Mouse (Mus musculus): ENCODE data around the gene Slc43a3. TPM values are rescaled to one million over a fixed set of nuclear protein-coding genes. Genes with fewer than 3 reads are reported as not detected.

Slc43a3 gene
- polyA plus RNA-seq, 1 experiment from 2014 or later, result 33.7 TPM

DNA sequence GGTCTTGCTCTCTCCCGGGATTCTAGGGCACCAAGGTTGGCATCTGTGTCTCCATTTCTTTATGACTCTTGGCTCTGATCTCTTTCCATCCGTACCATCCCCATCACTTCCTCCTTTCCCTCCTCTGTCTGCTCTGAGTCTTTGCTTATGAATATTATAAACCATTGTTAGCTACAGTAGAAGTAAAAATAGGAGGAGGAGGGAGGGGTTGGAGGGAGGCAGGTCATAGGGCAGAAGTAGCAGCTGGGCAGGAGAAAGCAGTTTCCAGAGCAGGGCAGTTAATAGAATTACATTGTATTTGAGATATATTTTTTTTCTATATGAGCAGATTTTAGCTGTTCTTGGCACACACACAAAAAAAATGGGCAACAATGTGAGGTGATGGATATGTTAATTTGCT is 12.3 kb downstream of the Slc43a3 start:
- no peak for ATAC-seq (ENCODE audit: insufficient number of reproducible peaks, insufficient read depth, low FRiP score, low read depth)
- H3K9ac ChIP-seq (ENCODE audit: low read length), result no peak overlapping the region
- no peak overlapping the region for H3K4me3 ChIP-seq (ENCODE audit: control insufficient read depth in 1 of 2, insufficient read depth in 1 of 2, low read depth in 1 of 2, low read length in 2 of 2)
- no peaks in the 10 kb centered on the region for H3K27me3 ChIP-seq (ENCODE audit: control insufficient read depth, insufficient read depth, low read length)
- H3K4me1 ChIP-seq (ENCODE audit: control insufficient read depth in 2 of 2, insufficient read depth in 2 of 2, low read length in 2 of 2), result no peaks in the 10 kb centered on the region
- WGBS, result 82% methylated on average over 2 of the region's 2 CpGs
- H3K27ac ChIP-seq (replicated peaks in 1 of 2; ENCODE audit: control insufficient read depth in 1 of 2, insufficient read depth in 1 of 2, low read depth in 2 of 2, low read length in 2 of 2), result no peak overlapping the region
- H3K36me3 ChIP-seq (ENCODE audit: control insufficient read depth, insufficient read depth, low read length), result peaks cover 92% of the 10 kb centered on the region
- no peak overlapping the region for H3K4me2 ChIP-seq (ENCODE audit: low read length)
- no peaks in the 10 kb centered on the region for H3K9me3 ChIP-seq (ENCODE audit: control insufficient read depth, low read length)

DNA sequence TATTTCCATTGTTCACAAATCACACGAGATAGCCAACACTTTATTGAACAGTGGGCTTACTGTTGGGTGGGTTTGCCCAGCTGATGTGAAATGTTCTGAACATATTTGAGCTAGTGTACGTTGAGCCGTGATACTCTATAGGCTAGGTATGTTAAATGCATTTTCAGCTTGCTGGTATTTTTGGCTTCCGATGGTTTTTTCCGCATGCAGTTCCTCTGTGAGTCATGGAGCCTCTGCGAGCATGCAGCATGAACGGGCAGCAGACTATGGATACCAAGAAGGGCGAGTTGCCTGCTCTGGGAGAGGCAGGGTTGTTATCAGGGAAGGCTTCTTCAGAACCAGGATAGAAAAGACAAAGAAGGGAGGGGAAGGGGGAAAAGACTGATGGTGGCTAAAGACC is 14.6 kb downstream of the Slc43a3 start:
- Histone ChIP-seq H3K9ac (ENCODE audit: low read length) (no peak overlapping the region), H3K4me1 (ENCODE audit: control insufficient read depth in 2 of 2, insufficient read depth in 2 of 2, low read length in 2 of 2) (no peaks in the 10 kb centered on the region), H3K27me3 (ENCODE audit: control insufficient read depth, insufficient read depth, low read length) (no peaks in the 10 kb centered on the region), H3K4me2 (ENCODE audit: low read length) (no peak overlapping the region), H3K27ac (replicated peaks in 1 of 2; ENCODE audit: control insufficient read depth in 1 of 2, insufficient read depth in 1 of 2, low read depth in 2 of 2, low read length in 2 of 2) (no peak overlapping the region), H3K4me3 (ENCODE audit: control insufficient read depth in 1 of 2, insufficient read depth in 1 of 2, low read depth in 1 of 2, low read length in 2 of 2) (no peak overlapping the region), H3K9me3 (ENCODE audit: control insufficient read depth, low read length) (no peaks in the 10 kb centered on the region), H3K36me3 (ENCODE audit: control insufficient read depth, insufficient read depth, low read length) (peaks cover 92% of the 10 kb centered on the region)
- WGBS, result 71% methylated on average over 8 of the region's 8 CpGs
- no peak for ATAC-seq (ENCODE audit: insufficient number of reproducible peaks, insufficient read depth, low FRiP score, low read depth)

DNA sequence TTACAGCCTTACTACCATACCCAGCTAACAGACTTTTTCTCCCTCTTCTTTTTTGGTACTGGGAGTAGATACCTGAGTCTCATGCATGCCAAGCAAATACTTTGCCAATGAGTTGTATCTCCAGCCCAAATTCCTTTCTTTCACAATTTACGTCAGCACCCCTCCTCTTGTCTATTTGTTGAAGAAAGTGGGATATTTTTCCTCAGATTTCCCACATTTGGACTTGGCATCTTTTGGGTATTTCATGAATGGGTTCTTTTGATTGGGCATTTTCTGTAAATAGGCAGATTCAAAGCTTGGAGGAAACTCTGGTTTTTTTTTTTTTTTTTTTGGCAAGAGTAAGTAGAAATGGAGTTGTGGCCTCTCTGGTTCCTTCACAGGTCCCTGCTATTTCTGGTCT is 15.9 kb downstream of the Slc43a3 start:
- Histone ChIP-seq H3K9me3 (ENCODE audit: control insufficient read depth, low read length) (no peaks in the 10 kb centered on the region), H3K36me3 (ENCODE audit: control insufficient read depth, insufficient read depth, low read length) (peaks cover 89% of the 10 kb centered on the region), H3K4me2 (ENCODE audit: low read length) (no peak overlapping the region), H3K27me3 (ENCODE audit: control insufficient read depth, insufficient read depth, low read length) (no peaks in the 10 kb centered on the region), H3K4me1 (ENCODE audit: control insufficient read depth in 2 of 2, insufficient read depth in 2 of 2, low read length in 2 of 2) (no peaks in the 10 kb centered on the region), H3K9ac (ENCODE audit: low read length) (no peak overlapping the region), H3K27ac (replicated peaks in 1 of 2; ENCODE audit: control insufficient read depth in 1 of 2, insufficient read depth in 1 of 2, low read depth in 2 of 2, low read length in 2 of 2) (no peak overlapping the region), H3K4me3 (ENCODE audit: control insufficient read depth in 1 of 2, insufficient read depth in 1 of 2, low read depth in 1 of 2, low read length in 2 of 2) (no peak overlapping the region)
- no peak for ATAC-seq (ENCODE audit: insufficient number of reproducible peaks, insufficient read depth, low FRiP score, low read depth)
- 85% methylated on average over 1 of the region's 1 CpGs for WGBS

DNA sequence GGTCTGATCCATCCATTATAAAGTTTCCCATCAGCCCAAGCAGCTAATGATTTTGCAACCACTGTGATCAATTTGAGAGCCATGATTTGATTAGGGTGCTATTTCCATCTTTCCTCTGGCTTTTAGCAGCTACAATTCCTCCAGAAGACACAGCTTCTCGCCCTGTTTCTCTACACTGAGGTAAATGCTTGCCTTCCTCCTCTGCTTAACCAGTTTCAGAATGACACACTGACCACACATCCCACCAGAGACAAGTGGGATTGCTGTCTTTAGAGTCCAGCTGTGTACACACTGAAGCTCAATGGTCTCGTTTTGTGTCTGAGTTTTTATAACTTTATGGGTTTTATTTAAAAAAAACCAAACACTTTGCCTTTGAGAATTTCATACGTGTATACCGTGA is 16.3 kb downstream of the Slc43a3 start:
- ATAC-seq (ENCODE audit: insufficient number of reproducible peaks, insufficient read depth, low FRiP score, low read depth), result no peak
- Histone ChIP-seq H3K27me3 (ENCODE audit: control insufficient read depth, insufficient read depth, low read length) (no peaks in the 10 kb centered on the region), H3K27ac (replicated peaks in 1 of 2; ENCODE audit: control insufficient read depth in 1 of 2, insufficient read depth in 1 of 2, low read depth in 2 of 2, low read length in 2 of 2) (no peak overlapping the region), H3K36me3 (ENCODE audit: control insufficient read depth, insufficient read depth, low read length) (peaks cover 89% of the 10 kb centered on the region), H3K9me3 (ENCODE audit: control insufficient read depth, low read length) (no peaks in the 10 kb centered on the region), H3K9ac (ENCODE audit: low read length) (no peak overlapping the region), H3K4me1 (ENCODE audit: control insufficient read depth in 2 of 2, insufficient read depth in 2 of 2, low read length in 2 of 2) (no peaks in the 10 kb centered on the region), H3K4me3 (ENCODE audit: control insufficient read depth in 1 of 2, insufficient read depth in 1 of 2, low read depth in 1 of 2, low read length in 2 of 2) (no peak overlapping the region), H3K4me2 (ENCODE audit: low read length) (no peak overlapping the region)
- 83% methylated on average over 4 of the region's 4 CpGs for WGBS

DNA sequence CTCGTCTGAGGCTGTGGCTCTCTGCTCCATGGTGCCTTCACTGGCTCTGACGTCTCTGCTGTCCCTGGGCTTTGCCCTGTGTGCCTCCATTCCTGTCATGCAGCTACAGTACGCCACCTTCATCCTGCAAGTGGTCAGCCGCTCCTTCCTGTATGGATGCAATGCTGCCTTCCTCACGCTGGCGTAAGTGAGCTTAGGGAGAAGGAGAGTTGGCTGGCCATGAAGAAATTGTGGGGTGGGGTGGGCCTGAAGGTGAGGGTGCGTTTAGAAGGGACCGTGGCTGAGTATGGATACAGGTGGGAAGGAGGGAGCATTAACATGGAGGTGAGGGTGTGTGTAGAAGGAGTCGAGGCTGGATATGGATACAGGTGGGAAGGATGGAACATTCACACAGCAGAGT is 19.1 kb downstream of the Slc43a3 start:
- Histone ChIP-seq H3K4me2 (ENCODE audit: low read length) (no peak overlapping the region), H3K9ac (ENCODE audit: low read length) (no peak overlapping the region), H3K4me3 (ENCODE audit: control insufficient read depth in 1 of 2, insufficient read depth in 1 of 2, low read depth in 1 of 2, low read length in 2 of 2) (no peak overlapping the region), H3K4me1 (ENCODE audit: control insufficient read depth in 2 of 2, insufficient read depth in 2 of 2, low read length in 2 of 2) (no peaks in the 10 kb centered on the region), H3K9me3 (ENCODE audit: control insufficient read depth, low read length) (no peaks in the 10 kb centered on the region), H3K36me3 (ENCODE audit: control insufficient read depth, insufficient read depth, low read length) (peaks cover 72% of the 10 kb centered on the region), H3K27ac (replicated peaks in 1 of 2; ENCODE audit: control insufficient read depth in 1 of 2, insufficient read depth in 1 of 2, low read depth in 2 of 2, low read length in 2 of 2) (no peak overlapping the region), H3K27me3 (ENCODE audit: control insufficient read depth, insufficient read depth, low read length) (no peaks in the 10 kb centered on the region)
- 86% methylated on average over 9 of the region's 9 CpGs for WGBS
- ATAC-seq (ENCODE audit: insufficient number of reproducible peaks, insufficient read depth, low FRiP score, low read depth), result no peak

DNA sequence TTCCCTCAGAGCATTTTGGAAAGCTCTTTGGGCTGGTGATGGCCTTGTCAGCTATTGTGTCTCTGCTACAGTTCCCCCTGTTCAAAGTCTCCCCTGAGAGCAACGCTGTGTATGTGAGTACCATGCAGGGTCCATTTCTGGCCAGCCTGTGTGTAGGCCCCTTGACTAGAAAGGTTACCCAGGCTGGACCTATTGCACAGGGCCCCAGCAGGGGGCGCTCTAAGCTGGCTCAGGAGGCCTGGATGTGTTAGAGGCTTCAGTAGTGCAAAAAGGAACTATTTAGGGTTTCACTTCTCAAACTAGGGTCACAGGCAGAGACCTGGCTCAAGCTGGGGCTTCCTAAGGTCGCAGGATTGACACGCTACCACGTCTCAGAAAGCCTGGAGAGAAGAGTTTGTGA is 19.9 kb downstream of the Slc43a3 start:
- H3K27me3 ChIP-seq (ENCODE audit: control insufficient read depth, insufficient read depth, low read length), result no peaks in the 10 kb centered on the region
- no peak overlapping the region for H3K4me3 ChIP-seq (ENCODE audit: control insufficient read depth in 1 of 2, insufficient read depth in 1 of 2, low read depth in 1 of 2, low read length in 2 of 2)
- peaks cover 64% of the 10 kb centered on the region for H3K36me3 ChIP-seq (ENCODE audit: control insufficient read depth, insufficient read depth, low read length)
- 49% methylated on average over 5 of the region's 5 CpGs for WGBS
- no peaks in the 10 kb centered on the region for H3K4me1 ChIP-seq (ENCODE audit: control insufficient read depth in 2 of 2, insufficient read depth in 2 of 2, low read length in 2 of 2)
- no peak overlapping the region for H3K27ac ChIP-seq (replicated peaks in 1 of 2; ENCODE audit: control insufficient read depth in 1 of 2, insufficient read depth in 1 of 2, low read depth in 2 of 2, low read length in 2 of 2)
- H3K4me2 ChIP-seq (ENCODE audit: low read length), result no peak overlapping the region
- no peaks in the 10 kb centered on the region for H3K9me3 ChIP-seq (ENCODE audit: control insufficient read depth, low read length)
- H3K9ac ChIP-seq (ENCODE audit: low read length), result no peak overlapping the region
- no peak; the same call in 1 of the 2 replicates for ATAC-seq (ENCODE audit: insufficient number of reproducible peaks, insufficient read depth, low FRiP score, low read depth)

DNA sequence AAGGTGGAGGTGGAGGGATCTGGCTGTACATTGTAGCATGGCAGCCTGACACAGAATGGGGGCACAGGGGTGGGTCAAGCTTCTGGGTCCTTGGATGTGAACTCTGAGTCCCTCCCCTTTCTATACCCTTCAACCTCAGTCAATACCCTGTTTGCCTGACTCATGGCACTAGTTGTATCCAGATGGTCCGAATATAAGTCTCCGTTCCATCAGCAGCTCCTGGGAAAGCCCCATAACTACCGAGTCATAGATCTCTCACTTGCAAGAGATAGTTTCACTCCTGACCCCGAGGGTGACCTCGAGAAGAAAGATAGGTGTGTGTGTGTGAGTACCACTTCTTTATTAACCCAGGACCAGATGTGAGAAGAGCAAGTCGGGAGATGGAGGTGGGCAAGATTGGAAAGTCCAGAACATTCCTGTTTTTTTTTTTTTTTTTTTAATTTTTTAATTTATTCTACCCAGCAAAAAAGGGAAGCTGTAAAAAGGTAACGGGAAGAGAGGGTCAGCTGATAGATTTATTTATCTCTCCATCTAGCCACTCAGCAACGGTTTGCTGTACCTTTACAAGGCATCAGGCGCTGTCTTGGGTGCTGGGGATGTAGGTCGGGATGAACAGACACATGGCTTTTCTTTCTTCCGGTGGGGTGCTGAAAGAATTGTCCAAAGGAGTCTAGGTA is 22.3 kb downstream of the Slc43a3 start:
- 78% methylated on average over 11 of the region's 11 CpGs for WGBS
- peaks cover 42% of the 10 kb centered on the region for H3K36me3 ChIP-seq (ENCODE audit: control insufficient read depth, insufficient read depth, low read length)

DNA sequence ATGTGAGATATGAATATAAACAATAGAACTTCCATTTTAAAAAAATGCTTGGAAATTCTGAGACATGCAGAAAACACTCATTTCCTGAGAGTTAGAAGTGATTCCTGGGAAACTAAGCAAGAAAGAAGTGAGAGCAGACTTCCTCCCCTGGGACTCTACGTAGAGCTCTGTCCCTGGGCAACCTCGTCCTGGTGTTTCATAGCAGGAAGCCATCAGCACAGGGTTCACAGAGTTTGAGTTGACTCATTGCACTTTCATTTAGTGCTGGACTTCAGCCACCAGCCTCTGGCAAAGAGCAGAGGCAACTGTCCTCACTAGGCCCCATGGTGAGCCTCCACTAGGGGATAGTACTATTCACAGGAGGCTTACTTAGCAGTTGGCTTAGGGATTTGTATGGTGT is 24.9 kb downstream of the Slc43a3 start:
- peak; percentile 65 for ATAC-seq (ENCODE audit: insufficient number of reproducible peaks, insufficient read depth, low FRiP score, low read depth)

More for the DNA sequence above, 22.3 kb downstream of the Slc43a3 start:
- Histone ChIP-seq H3K9ac (ENCODE audit: low read length) (no peak overlapping the region), H3K9me3 (ENCODE audit: control insufficient read depth, low read length) (no peaks in the 10 kb centered on the region), H3K4me1 (ENCODE audit: control insufficient read depth in 2 of 2, insufficient read depth in 2 of 2, low read length in 2 of 2) (no peaks in the 10 kb centered on the region), H3K27ac (replicated peaks in 1 of 2; ENCODE audit: control insufficient read depth in 1 of 2, insufficient read depth in 1 of 2, low read depth in 2 of 2, low read length in 2 of 2) (no peak overlapping the region), H3K4me3 (ENCODE audit: control insufficient read depth in 1 of 2, insufficient read depth in 1 of 2, low read depth in 1 of 2, low read length in 2 of 2) (no peak overlapping the region), H3K27me3 (ENCODE audit: control insufficient read depth, insufficient read depth, low read length) (no peaks in the 10 kb centered on the region), H3K4me2 (ENCODE audit: low read length) (no peak overlapping the region)
- no peak for ATAC-seq (ENCODE audit: insufficient number of reproducible peaks, insufficient read depth, low FRiP score, low read depth)

More for the DNA sequence above, 24.9 kb downstream of the Slc43a3 start:
- Histone ChIP-seq H3K27ac (replicated peaks in 1 of 2; ENCODE audit: control insufficient read depth in 1 of 2, insufficient read depth in 1 of 2, low read depth in 2 of 2, low read length in 2 of 2) (no peak overlapping the region), H3K36me3 (ENCODE audit: control insufficient read depth, insufficient read depth, low read length) (peaks cover 24% of the 10 kb centered on the region), H3K9ac (ENCODE audit: low read length) (no peak overlapping the region), H3K4me3 (ENCODE audit: control insufficient read depth in 1 of 2, insufficient read depth in 1 of 2, low read depth in 1 of 2, low read length in 2 of 2) (no peak overlapping the region), H3K4me1 (ENCODE audit: control insufficient read depth in 2 of 2, insufficient read depth in 2 of 2, low read length in 2 of 2) (no peaks in the 10 kb centered on the region), H3K9me3 (ENCODE audit: control insufficient read depth, low read length) (no peaks in the 10 kb centered on the region), H3K27me3 (ENCODE audit: control insufficient read depth, insufficient read depth, low read length) (no peaks in the 10 kb centered on the region), H3K4me2 (ENCODE audit: low read length) (no peak overlapping the region)
- 48% methylated on average over 2 of the region's 2 CpGs for WGBS
